Mouse (Mus musculus): ENCODE data around the gene Gm20820. TPM values are rescaled to one million over a fixed set of nuclear protein-coding genes. Genes with fewer than 3 reads are reported as not detected.
"Not testable (repeated sequence)": the region's sequence is repeated elsewhere in the genome, so short reads cannot be mapped to it uniquely, and the experiment has no call there.

Gene Gm20820
- total RNA-seq (2021) = not detected

GRCm38 (mm10) chrY:86061472-86061871 lies at the start of gene Gm20820:
TSS of gene Gm20820 (plus strand) at chrY:86061772.
- not testable (repeated sequence) for DNase-seq
